Mouse (Mus musculus) heart, postnatal 0 days (tissue): ENCODE data around the gene Mctp1.

Experiments used
- CTCF ChIP-seq: IDR thresholded peaks from 2 replicates; pipeline ENCODE4 v1.5.1; 2016; ENCODE audit warnings: antibody characterized with exemption, control low read depth, low read depth
- EP300 ChIP-seq: IDR thresholded peaks from 2 replicates; pipeline ENCODE4 v1.6.1; 2016; ENCODE audit warnings: antibody characterized with exemption, low read depth

DNA sequence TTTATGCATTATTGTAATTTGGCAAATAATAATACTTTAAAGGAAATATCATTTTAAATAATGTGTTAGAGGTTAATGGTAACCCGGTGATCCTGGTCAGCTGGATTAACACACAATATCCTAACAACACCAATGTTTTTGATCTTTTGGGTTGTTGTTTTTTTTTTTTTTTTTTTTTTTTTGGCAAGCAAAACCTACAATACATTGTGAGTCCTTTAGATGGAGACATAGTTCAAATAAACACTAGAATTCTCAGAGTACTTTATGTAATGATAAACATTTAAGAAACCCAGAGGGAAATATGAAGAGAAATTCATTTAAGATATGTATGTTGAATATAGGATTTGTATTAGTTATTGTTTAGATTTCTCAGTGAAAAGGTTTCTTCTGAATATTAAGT lies 534.0 kb downstream of the Mctp1 start:
- no peak for TF ChIP-seq EP300
- TF ChIP-seq CTCF = no peak
